Mouse (Mus musculus) erythroblast, embryonic 14.5 days (primary cell): ENCODE measurements around the gene Iqck. TPM values are rescaled to one million over a fixed set of nuclear protein-coding genes. Genes with fewer than 3 reads are reported as not detected.

Experiments
- H3K27me3 ChIP-seq: 2 replicates; pipeline ENCODE4 v1.6.1; 2012; ENCODE audit warnings: inconsistent platforms; ENCODE audit not compliant: control insufficient read depth
- H3K36me3 ChIP-seq: 2 replicates; pipeline ENCODE4 v1.6.1; 2012; ENCODE audit warnings: mild to moderate bottlenecking, inconsistent platforms; ENCODE audit not compliant: control insufficient read depth
- H3K4me1 ChIP-seq: 2 replicates; pipeline ENCODE4 v1.6.1; 2012; ENCODE audit warnings: inconsistent platforms; ENCODE audit not compliant: control insufficient read depth
- H3K4me3 ChIP-seq: replicated peaks from 2 replicates; pipeline ENCODE3; 2012; ENCODE audit warnings: moderate library complexity, mild to moderate bottlenecking, inconsistent platforms
- H3K9me3 ChIP-seq: 2 replicates; pipeline ENCODE4 v1.6.1; 2012; ENCODE audit warnings: low read length, inconsistent platforms, mixed read lengths; ENCODE audit not compliant: control insufficient read depth
- GATA1 ChIP-seq: IDR thresholded peaks from 2 replicates; pipeline ENCODE4 v1.6.1; 2012; ENCODE audit warnings: low read length, inconsistent platforms, mixed read lengths
- TAL1 ChIP-seq: IDR thresholded peaks from 3 replicates; pipeline ENCODE4 v1.6.1; 2012; ENCODE audit warnings: low read length, inconsistent platforms, mixed read lengths
- polyA plus RNA-seq: library from polyadenylated mRNA; stranded (reverse); fragments of >175 nt; gene quantifications from 2 replicates; pipeline ENCODE4 v1.2.3, GENCODE M21; 2012

Gene Iqck
- polyA plus RNA-seq, 1 experiment = 0.01 TPM

DNA sequence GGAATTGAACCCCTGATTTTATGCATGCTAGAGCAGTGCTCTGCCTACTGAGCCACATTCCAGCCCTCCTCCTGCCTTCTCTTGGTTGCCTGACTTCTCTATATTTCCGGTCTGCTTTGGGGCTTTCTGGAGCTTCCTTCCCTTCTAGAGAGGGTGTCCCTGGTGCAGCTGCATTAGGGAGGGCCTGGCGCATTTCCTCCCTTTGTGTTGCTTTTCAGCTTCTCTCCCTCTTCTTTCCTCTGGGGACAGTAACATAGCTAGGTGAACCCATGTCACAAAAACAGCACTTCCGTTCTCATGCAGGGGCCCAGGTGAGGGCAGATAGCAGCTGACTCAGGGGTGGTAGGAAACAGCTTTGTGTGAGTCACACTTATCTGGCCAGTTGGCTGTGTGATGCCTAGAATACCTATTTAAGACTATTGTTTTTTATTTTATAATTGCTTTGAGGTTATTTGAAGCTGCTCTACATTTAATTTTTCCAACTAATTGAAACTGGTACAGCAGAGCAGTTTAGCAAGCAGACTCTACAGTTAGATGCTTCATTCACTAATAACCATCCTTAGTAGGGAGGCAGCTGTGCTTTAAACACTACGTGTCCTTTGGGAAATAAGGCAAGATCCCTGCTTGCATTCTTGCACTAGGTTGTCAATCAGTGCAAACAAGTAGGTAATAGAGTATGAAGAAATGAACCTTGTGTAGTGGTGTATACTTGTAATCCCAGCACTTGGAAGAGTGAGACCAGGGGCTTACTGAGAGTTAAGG is 67.1 kb downstream of the Iqck start:
- TF ChIP-seq GATA1 (no peak), TAL1 (no peak)
- Histone ChIP-seq H3K9me3 (no peaks in the 10 kb centered on the region), H3K4me3 (no peak overlapping the region), H3K27me3 (no peaks in the 10 kb centered on the region), H3K4me1 (no peaks in the 10 kb centered on the region), H3K36me3 (no peaks in the 10 kb centered on the region)

DNA sequence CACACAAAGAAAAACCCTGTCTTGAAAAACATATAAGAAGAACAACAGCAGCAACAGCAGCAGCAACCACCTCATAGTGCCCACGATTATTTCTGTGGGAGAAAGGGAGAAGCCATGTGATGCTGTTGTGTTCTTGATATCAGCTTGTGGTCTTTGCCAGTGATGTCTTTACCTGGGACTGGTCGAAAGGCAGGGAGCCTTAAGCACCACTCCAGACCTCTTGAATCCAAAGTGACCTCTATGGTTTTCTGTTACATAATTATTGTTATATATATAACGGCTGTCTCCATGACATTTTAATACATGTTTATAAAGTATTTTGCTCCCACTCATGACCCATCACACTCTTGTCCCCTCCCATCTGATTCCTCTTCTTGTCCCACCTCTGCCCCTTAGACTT is 70.0 kb downstream of the Iqck start:
- H3K36me3 ChIP-seq = no peaks in the 10 kb centered on the region
- no peaks in the 10 kb centered on the region for H3K27me3 ChIP-seq
- no peak overlapping the region for H3K4me3 ChIP-seq
- H3K4me1 ChIP-seq = no peaks in the 10 kb centered on the region
- TF ChIP-seq TAL1 (no peak), GATA1 (no peak)
- H3K9me3 ChIP-seq = no peaks in the 10 kb centered on the region

DNA sequence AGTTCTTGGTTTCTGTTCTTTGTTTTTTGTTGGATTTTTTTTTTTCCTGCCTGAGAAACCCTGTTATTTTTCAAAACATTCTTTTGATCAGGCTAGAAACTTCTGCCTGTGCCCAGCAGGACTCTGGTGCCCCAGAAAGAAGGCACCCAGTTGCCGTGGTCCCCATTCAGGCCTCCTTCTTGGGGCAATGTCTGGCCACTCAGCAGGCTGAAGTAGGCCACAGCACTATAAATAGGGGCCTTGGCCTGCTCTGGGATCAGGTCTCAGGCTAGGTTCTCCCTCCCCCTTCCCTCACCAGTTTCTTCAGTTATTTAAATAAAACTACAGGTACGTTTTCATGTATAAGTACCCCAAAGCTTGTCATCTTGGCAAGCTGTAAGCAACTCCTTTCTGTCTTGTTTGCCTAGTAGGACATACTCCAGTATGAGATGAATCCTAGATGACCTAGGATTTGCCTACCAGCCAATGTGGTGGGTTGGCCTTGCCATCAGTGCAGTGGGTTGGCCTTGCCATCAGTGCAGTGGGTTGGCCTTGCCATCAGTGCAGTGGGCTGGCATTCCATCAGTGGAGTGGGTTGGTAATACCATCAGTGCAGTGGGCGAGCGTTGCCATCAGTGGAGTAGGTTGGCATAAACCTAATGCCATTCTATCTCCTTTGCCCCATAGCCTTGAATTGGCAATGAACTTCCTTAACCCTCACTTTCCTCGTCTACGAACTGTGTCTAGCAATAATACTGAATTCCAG is 71.1 kb downstream of the Iqck start:
- H3K4me1 ChIP-seq = no peaks in the 10 kb centered on the region

DNA sequence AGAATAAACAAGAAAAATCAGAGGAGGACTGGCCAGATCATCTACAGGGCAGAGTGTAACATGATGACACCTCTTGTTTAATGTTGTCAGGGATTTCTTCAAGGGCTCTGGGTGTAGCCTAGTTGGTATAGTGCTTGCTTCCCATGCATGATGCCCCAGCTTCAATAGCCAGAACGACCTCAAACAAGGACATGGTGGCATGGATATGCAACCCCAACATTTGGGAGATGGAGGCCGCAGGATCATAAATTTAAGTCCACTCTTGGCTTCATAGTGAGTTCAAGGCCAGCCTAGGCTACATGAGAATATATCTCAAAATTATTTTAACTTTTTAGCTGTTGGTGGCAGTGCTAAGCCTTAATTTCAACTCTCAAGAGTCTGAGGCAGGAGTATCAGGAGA is 71.7 kb downstream of the Iqck start:
- H3K36me3 ChIP-seq = no peaks in the 10 kb centered on the region
- no peaks in the 10 kb centered on the region for H3K27me3 ChIP-seq
- TF ChIP-seq GATA1 = no peak
- no peaks in the 10 kb centered on the region for H3K9me3 ChIP-seq
- H3K4me1 ChIP-seq = no peaks in the 10 kb centered on the region
- H3K4me3 ChIP-seq = no peak overlapping the region

More for the DNA sequence above, 71.1 kb downstream of the Iqck start:
- no peak overlapping the region for H3K4me3 ChIP-seq
- H3K27me3 ChIP-seq = no peaks in the 10 kb centered on the region
- no peaks in the 10 kb centered on the region for H3K9me3 ChIP-seq
- no peaks in the 10 kb centered on the region for H3K36me3 ChIP-seq
- TF ChIP-seq TAL1 (no peak), GATA1 (no peak)

DNA sequence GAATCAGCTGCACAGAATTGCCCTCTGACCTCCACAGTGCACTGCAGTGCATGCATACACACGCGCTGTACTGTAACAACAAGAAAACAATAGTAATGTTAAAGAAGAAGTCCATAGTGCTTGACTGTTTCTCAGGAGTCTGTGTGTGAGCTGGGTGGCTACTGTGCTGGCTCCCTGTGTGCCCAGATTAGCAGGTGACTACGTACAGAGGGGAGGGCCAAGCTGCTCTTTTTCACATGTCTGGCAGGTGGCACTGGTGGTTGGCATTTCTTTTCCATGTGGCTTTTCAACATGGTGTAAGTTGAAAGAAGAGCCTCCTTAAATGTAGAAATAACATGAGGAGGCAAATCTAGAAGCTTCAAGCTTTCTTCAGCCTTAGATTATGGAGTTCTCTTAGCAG is 72.8 kb downstream of the Iqck start:
- TF ChIP-seq GATA1 (no peak), TAL1 (no peak)
- H3K36me3 ChIP-seq = no peaks in the 10 kb centered on the region
- no peak overlapping the region for H3K4me3 ChIP-seq
- no peaks in the 10 kb centered on the region for H3K27me3 ChIP-seq
- no peaks in the 10 kb centered on the region for H3K4me1 ChIP-seq
- no peaks in the 10 kb centered on the region for H3K9me3 ChIP-seq

DNA sequence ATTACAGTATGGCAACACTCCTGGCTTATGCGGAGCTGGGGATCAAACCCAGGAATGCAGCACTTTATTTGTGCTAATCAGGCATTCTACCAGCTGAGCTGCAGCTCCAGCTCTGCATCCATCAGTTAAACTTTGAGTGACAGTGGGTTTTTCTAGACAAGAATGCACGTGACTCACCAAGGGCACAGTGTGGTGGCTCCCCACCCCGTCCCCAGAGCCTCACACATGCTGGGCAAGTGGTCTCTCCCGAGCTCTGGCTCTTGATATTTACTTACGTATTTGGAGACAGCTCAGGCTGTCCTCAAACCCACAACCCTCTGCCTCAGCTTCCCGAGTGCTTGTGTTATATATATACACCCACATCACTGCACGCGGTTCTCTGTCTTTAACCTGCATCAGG is 73.4 kb downstream of the Iqck start:
- no peak overlapping the region for H3K4me3 ChIP-seq
- TF ChIP-seq GATA1 = no peak
- TF ChIP-seq TAL1 = no peak
- no peaks in the 10 kb centered on the region for H3K27me3 ChIP-seq
- no peaks in the 10 kb centered on the region for H3K9me3 ChIP-seq
- H3K36me3 ChIP-seq = no peaks in the 10 kb centered on the region
- no peaks in the 10 kb centered on the region for H3K4me1 ChIP-seq

DNA sequence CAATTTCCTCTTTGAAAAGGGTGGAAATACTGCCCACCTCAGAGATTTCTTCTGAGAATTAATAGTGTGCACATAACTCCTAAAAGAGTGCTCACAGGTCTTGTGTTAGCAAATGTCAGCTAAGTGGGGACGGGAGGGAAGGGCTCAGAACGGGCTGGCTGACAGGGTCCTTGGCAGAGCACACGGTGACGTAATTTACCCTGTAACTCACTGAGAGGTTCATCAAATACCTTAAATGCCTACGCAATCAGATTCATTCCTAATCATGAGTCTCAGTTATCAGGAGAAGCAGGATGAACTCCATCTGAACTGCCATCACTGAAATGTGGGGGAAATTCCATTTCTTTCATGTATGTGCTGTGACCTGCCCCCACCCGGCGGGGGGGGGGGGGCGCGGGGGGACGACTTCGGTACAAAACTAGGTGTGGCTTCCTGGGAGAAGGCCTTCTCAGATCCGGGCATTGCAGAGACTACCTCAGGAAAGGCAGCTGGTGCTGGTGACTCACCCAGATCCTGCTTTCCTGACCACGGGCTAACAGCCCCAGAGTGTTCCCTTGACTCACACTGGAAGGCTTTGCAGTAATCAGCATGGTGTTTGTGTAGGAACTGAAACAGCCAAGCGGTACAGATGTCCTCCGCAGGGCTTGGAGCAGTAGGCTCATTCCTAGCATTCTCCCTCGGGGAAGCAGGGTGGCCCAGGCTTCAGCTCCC is 74.2 kb downstream of the Iqck start:
- Histone ChIP-seq H3K27me3 (no peaks in the 10 kb centered on the region), H3K4me1 (no peaks in the 10 kb centered on the region), H3K9me3 (no peaks in the 10 kb centered on the region), H3K4me3 (no peak overlapping the region), H3K36me3 (no peaks in the 10 kb centered on the region)
- TF ChIP-seq TAL1 (no peak), GATA1 (no peak)

DNA sequence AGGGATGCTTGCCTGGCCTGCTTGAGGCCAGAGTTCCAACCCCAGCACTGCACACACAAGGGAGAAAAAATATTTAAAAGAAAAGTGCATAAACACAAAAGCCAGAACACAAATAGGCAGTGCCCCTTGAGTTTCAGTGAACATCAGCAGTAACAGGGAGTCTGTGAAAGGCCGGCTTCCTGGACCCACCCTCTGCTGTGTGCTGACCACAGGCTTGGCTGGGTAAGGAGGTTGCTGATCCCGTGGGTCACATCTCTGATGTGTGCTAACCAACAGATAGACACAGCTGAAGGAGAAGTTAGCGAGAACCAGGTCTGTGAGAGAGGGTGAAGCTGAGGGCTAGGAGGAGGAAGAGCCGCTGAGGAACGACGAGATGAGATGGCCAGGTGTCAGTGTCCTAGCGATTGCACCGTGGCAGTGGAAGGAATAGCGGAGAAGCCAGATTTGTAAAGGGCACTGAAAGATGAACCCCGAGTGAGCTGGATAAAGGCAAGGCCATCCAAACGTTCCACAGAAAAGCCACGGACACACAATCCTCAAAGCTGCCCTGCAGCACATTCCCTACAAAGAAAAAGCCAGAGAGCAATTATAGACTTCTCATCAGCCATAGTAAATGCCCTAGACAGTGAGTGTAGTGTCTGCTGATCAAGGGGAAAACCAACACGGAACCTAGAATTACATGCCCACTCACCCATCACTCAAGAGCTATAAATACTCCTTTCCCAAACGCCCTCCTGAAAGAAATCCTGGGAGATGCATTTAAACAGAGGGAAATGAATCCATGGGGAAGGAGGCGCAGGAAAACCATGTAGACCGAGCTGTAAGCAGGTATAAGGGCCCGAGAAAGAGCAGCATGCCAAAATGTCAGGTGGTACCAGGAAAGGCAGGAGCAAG is 76.2 kb downstream of the Iqck start:
- TF ChIP-seq TAL1 (no peak), GATA1 (no peak)

More for the DNA sequence above, 76.2 kb downstream of the Iqck start:
- Histone ChIP-seq H3K4me1 (no peaks in the 10 kb centered on the region), H3K27me3 (no peaks in the 10 kb centered on the region), H3K36me3 (no peaks in the 10 kb centered on the region), H3K9me3 (no peaks in the 10 kb centered on the region), H3K4me3 (no peak overlapping the region)
